Mouse (Mus musculus): ENCODE measurements around the gene Nr5a1. TPM values are rescaled to one million over a fixed set of nuclear protein-coding genes. Genes with fewer than 3 reads are reported as not detected.

Nr5a1 gene
- polyA plus RNA-seq, 1 experiment from 2014 or later, result not detected

DNA sequence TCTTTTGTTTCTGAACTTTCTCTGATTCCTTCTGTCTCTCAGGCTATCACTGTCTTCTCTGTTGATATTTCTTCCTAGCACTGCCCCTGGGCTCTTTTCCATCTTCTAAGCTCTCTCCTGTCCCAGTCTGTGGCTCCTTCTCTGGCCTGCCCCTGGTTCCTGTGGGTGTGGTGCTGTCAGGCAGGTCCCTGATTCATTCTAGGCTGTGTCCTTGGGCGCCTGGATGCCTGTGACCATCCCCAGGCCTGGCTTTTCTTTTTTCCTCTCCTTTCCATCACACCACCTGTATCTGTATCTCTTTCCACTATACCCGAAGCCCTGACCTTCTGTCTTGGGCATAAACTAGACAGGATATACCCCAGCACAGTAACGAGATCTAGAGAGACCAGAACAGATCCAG is 28.6 kb downstream of the Nr5a1 start:
- Histone ChIP-seq H3K4me2 (ENCODE audit: low read depth, low read length) (no peak overlapping the region), H3K36me3 (replicated peaks; ENCODE audit: insufficient read depth, low read length) (no peaks in the 10 kb centered on the region), H3K9me3 (ENCODE audit: low read length) (no peaks in the 10 kb centered on the region), H3K27me3 (ENCODE audit: insufficient read depth, low read length) (peaks cover 8% of the 10 kb centered on the region; the same call in 1 of the 2 replicates), H3K9ac (replicated peaks) (no peak overlapping the region), H3K4me3 (ENCODE audit: low read depth, low read length) (no peak overlapping the region), H3K27ac (ENCODE audit: low read depth) (no peak overlapping the region), H3K4me1 (ENCODE audit: insufficient read depth) (no peaks in the 10 kb centered on the region)
- no peak for ATAC-seq
- TF ChIP-seq EP300 (IDR thresholded peaks at IDR 0.05; ENCODE audit: low read depth), result no peak
- no peak for TF ChIP-seq CTCF (IDR thresholded peaks at IDR 0.05; ENCODE audit: low read depth)
- WGBS (ENCODE audit: insufficient replicate concordance), result 62% methylated on average over 3 of the region's 3 CpGs
- DNase-seq, result no peak

DNA sequence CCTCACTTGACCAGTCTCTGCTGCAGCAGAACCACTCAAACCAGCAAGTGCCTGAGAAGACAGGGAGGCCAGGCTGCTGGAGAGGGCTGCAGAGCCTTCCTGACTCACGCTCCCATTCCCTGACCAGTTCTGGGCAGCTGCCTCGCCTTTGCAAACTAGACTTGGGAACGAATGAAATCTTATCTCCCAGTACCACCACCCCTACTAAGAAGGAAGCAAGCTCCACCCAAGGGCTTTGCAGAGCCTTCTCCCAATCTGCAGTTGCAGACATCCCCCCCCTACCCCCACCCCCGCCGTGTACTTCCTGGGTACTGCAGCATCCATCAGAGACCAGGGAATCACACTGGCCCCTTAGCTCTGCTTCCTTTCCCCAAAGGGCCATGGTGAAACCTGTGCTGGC is 31.3 kb downstream of the Nr5a1 start:
- ATAC-seq, result no peak

DNA sequence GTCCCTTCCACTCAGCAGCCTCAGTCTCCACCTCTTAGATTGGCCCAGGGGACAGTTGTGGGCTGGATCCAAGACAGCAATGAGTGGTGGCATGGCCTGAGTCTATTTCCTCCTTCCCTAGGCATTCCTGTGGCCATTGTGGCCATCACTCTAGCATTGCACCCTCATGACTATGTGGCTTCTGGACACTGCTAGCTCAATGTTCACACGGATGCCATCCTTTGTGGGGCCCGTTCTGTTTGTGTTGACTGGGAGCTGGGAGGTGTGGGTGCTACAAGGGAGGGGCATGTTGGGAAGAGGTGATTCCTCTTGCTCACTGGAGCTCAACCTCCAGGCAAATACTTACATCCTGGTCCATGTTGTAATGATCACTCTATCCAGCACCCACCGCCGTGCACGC is 32.1 kb downstream of the Nr5a1 start:
- H3K4me2 ChIP-seq (ENCODE audit: low read depth, low read length), result no peak overlapping the region
- TF ChIP-seq CTCF (IDR thresholded peaks at IDR 0.05; ENCODE audit: low read depth), result no peak
- no peak for TF ChIP-seq EP300 (IDR thresholded peaks at IDR 0.05; ENCODE audit: low read depth)
- H3K36me3 ChIP-seq (replicated peaks; ENCODE audit: insufficient read depth, low read length), result no peaks in the 10 kb centered on the region
- no peak overlapping the region for H3K27ac ChIP-seq (ENCODE audit: low read depth)
- ATAC-seq (no peak), DNase-seq (no peak)
- no peaks in the 10 kb centered on the region for H3K4me1 ChIP-seq (ENCODE audit: insufficient read depth)
- H3K27me3 ChIP-seq (ENCODE audit: insufficient read depth, low read length), result no peaks in the 10 kb centered on the region
- no peaks in the 10 kb centered on the region for H3K9me3 ChIP-seq (ENCODE audit: low read length)
- 76% methylated on average over 5 of the region's 5 CpGs for WGBS (ENCODE audit: insufficient replicate concordance)
- H3K9ac ChIP-seq (replicated peaks), result no peak overlapping the region
- H3K4me3 ChIP-seq (ENCODE audit: low read depth, low read length), result no peak overlapping the region

More for the DNA sequence above, 31.3 kb downstream of the Nr5a1 start:
- Histone ChIP-seq H3K4me1 (ENCODE audit: insufficient read depth) (no peaks in the 10 kb centered on the region), H3K9me3 (ENCODE audit: low read length) (no peaks in the 10 kb centered on the region), H3K4me3 (ENCODE audit: low read depth, low read length) (no peak overlapping the region), H3K9ac (replicated peaks) (no peak overlapping the region), H3K36me3 (replicated peaks; ENCODE audit: insufficient read depth, low read length) (no peaks in the 10 kb centered on the region), H3K27me3 (ENCODE audit: insufficient read depth, low read length) (no peaks in the 10 kb centered on the region), H3K27ac (ENCODE audit: low read depth) (no peak overlapping the region), H3K4me2 (ENCODE audit: low read depth, low read length) (no peak overlapping the region)
- WGBS (ENCODE audit: insufficient replicate concordance), result 44% methylated on average over 5 of the region's 5 CpGs
- TF ChIP-seq EP300 (IDR thresholded peaks at IDR 0.05; ENCODE audit: low read depth) (no peak), CTCF (IDR thresholded peaks at IDR 0.05; ENCODE audit: low read depth) (no peak)
- no peak for DNase-seq

DNA sequence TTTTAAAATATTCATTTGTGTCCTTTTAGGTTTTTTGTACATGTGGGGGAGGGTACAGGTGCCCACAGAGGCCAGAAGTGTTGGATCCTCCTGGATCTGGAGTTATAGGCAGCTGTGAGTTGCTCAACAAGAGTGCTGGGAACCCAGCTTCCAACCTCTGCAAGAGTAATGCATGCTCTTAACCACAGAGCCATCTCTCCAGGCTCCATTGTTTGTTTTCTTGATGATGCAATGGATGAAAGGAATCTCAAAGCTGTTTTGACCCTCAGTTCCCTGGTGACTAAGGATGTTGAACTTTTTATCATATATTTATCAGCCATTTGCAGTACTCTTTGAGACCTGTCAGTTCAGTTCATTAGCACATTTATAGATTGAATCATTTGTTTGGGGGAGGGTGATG is 35.4 kb downstream of the Nr5a1 start:
- no peaks in the 10 kb centered on the region for H3K36me3 ChIP-seq (replicated peaks; ENCODE audit: insufficient read depth, low read length)
- no peak overlapping the region for H3K4me2 ChIP-seq (ENCODE audit: low read depth, low read length)
- H3K9me3 ChIP-seq (ENCODE audit: low read length), result no peaks in the 10 kb centered on the region
- no peaks in the 10 kb centered on the region for H3K4me1 ChIP-seq (ENCODE audit: insufficient read depth)
- no peaks in the 10 kb centered on the region for H3K27me3 ChIP-seq (ENCODE audit: insufficient read depth, low read length)
- H3K27ac ChIP-seq (ENCODE audit: low read depth), result no peak overlapping the region
- no peak for ATAC-seq
- no peak for TF ChIP-seq EP300 (IDR thresholded peaks at IDR 0.05; ENCODE audit: low read depth)
- no peak for TF ChIP-seq CTCF (IDR thresholded peaks at IDR 0.05; ENCODE audit: low read depth)
- H3K9ac ChIP-seq (replicated peaks), result no peak overlapping the region
- no peak for DNase-seq
- H3K4me3 ChIP-seq (ENCODE audit: low read depth, low read length), result no peak overlapping the region

DNA sequence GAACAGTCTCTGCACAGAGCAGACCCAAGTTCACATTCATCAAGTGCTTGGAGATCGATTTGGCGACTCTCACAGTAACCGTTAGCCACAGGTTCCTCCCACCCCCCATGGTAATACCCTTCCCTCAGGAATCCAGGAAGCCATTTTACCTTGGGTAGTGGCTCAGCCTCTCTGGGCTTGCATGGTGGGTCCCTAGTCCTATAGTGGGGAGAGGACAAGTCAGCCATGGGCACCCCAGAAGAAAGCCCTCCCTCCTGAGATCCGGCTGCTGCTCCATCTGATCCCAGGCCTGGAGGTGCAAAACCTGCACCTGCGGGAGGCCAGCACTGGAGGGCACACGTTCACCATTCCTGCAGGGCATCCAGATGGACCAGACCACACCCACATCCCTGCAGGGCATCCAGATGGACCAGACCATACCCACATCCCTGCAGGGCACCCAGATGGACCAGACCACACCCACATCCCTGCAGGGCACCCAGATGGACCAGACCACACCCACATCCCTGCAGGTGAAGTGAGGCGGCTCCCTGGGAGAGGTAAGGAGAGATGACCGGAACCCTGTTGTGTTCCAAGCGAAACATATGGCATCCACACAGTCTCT is 38.9 kb downstream of the Nr5a1 start:
- Histone ChIP-seq H3K27ac (ENCODE audit: low read depth) (no peak overlapping the region), H3K27me3 (ENCODE audit: insufficient read depth, low read length) (0 out of 2 replicates have a peak, but pooled peaks cover 4% of the 10 kb centered on the region), H3K9ac (replicated peaks) (no peak overlapping the region), H3K4me3 (ENCODE audit: low read depth, low read length) (no peak overlapping the region), H3K9me3 (ENCODE audit: low read length) (no peaks in the 10 kb centered on the region), H3K36me3 (replicated peaks; ENCODE audit: insufficient read depth, low read length) (no peaks in the 10 kb centered on the region), H3K4me2 (ENCODE audit: low read depth, low read length) (no peak overlapping the region), H3K4me1 (ENCODE audit: insufficient read depth) (no peaks in the 10 kb centered on the region)
- 63% methylated on average over 9 of the region's 9 CpGs for WGBS (ENCODE audit: insufficient replicate concordance)
- peak; percentile 42 for DNase-seq
- ATAC-seq, result no peak
- no peak for TF ChIP-seq EP300 (IDR thresholded peaks at IDR 0.05; ENCODE audit: low read depth)
- TF ChIP-seq CTCF (IDR thresholded peaks at IDR 0.05; ENCODE audit: low read depth), result peak; percentile 59

DNA sequence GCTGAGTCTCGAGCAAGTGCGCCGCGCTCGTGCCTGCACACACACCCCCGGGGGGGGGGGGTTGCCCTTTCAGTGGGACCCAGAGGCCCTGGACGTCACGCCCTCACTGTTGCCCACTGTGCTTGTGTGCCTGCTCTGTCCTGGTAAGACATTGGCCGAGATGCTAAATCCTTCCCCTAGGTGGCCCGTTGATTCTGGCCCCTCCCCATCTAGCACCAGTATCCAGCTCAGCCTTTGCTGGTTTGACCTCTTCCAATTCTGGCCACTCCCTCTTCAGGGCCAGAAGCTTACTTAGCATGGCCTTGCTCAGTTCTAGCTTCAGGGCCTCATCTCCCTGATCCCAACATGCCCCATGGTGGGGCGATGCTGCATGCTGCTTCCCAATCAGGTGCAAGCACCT is 41.8 kb downstream of the Nr5a1 start:
- no peak overlapping the region for H3K4me2 ChIP-seq (ENCODE audit: low read depth, low read length)
- WGBS (ENCODE audit: insufficient replicate concordance), result 69% methylated on average over 11 of the region's 11 CpGs
- H3K9ac ChIP-seq (replicated peaks), result no peak overlapping the region
- H3K27me3 ChIP-seq (ENCODE audit: insufficient read depth, low read length), result 0 out of 2 replicates have a peak, but pooled peaks cover 4% of the 10 kb centered on the region
- no peaks in the 10 kb centered on the region; the same call in 1 of the 2 replicates for H3K4me1 ChIP-seq (ENCODE audit: insufficient read depth)
- no peaks in the 10 kb centered on the region for H3K9me3 ChIP-seq (ENCODE audit: low read length)
- TF ChIP-seq CTCF (IDR thresholded peaks at IDR 0.05; ENCODE audit: low read depth) (no peak), EP300 (IDR thresholded peaks at IDR 0.05; ENCODE audit: low read depth) (no peak)
- no peaks in the 10 kb centered on the region for H3K36me3 ChIP-seq (replicated peaks; ENCODE audit: insufficient read depth, low read length)
- DNase-seq (no peak), ATAC-seq (no peak)
- no peak overlapping the region for H3K4me3 ChIP-seq (ENCODE audit: low read depth, low read length)
- H3K27ac ChIP-seq (ENCODE audit: low read depth), result no peak overlapping the region
